Mouse (Mus musculus): Measurements from ENCODE around the gene Mark1.

Gene Mark1

GRCm38 (mm10) chr1:184961853-184962252 lies 37.5 kb downstream of the Mark1 start:
- no peak for DNase-seq (ENCODE audit: low spot score)

- DNase-seq (ENCODE audit: low spot score) = no peak
Observed at GRCm38 (mm10) chr1:184958818-184959217, 40.6 kb downstream of the Mark1 start.

- no peak for DNase-seq (ENCODE audit: low spot score)
Observed at GRCm38 (mm10) chr1:184958388-184958787, 41.0 kb downstream of the Mark1 start.

- DNase-seq (ENCODE audit: low spot score) = no peak
Observed at GRCm38 (mm10) chr1:184951758-184952157, 47.6 kb downstream of the Mark1 start.

GRCm38 (mm10) chr1:184951057-184951456 lies 48.3 kb downstream of the Mark1 start:
- DNase-seq (ENCODE audit: low spot score) = no peak

- DNase-seq (ENCODE audit: low spot score) = no peak
Observed at GRCm38 (mm10) chr1:184938106-184938505, 61.3 kb downstream of the Mark1 start.

- no peak for DNase-seq (ENCODE audit: low spot score)
Observed at GRCm38 (mm10) chr1:184935980-184936379, 63.4 kb downstream of the Mark1 start.

GRCm38 (mm10) chr1:184935490-184935889 lies 63.9 kb downstream of the Mark1 start:
- no peak for DNase-seq (ENCODE audit: low spot score)

- no peak for DNase-seq (ENCODE audit: low spot score)
Observed at GRCm38 (mm10) chr1:184931097-184931496, 68.3 kb downstream of the Mark1 start.

- DNase-seq (ENCODE audit: low spot score) = no peak
Observed at GRCm38 (mm10) chr1:184928382-184928781, 71.0 kb downstream of the Mark1 start.

GRCm38 (mm10) chr1:184927911-184928310 lies 71.5 kb downstream of the Mark1 start:
- no peak for DNase-seq (ENCODE audit: low spot score)

GRCm38 (mm10) chr1:184922824-184923223 lies 76.5 kb downstream of the Mark1 start:
- DNase-seq (ENCODE audit: low spot score) = no peak

- DNase-seq (ENCODE audit: low spot score) = no peak
Observed at GRCm38 (mm10) chr1:184920057-184920456, 79.3 kb downstream of the Mark1 start.

- DNase-seq (ENCODE audit: low spot score) = no peak
Observed at GRCm38 (mm10) chr1:184918227-184918888, 81.0 kb downstream of the Mark1 start.

- DNase-seq (ENCODE audit: low spot score) = no peak
Observed at GRCm38 (mm10) chr1:184912336-184912735, 87.0 kb downstream of the Mark1 start.

- no peak for DNase-seq (ENCODE audit: low spot score)
Observed at GRCm38 (mm10) chr1:184911861-184912260, 87.5 kb downstream of the Mark1 start.

GRCm38 (mm10) chr1:184908558-184908957 lies 90.8 kb downstream of the Mark1 start:
- no peak for DNase-seq (ENCODE audit: low spot score)

- no peak for DNase-seq (ENCODE audit: low spot score)
Observed at GRCm38 (mm10) chr1:184905904-184906745, 93.2 kb downstream of the Mark1 start.

- DNase-seq (ENCODE audit: low spot score) = no peak
Observed at GRCm38 (mm10) chr1:184905371-184905770, 94.0 kb downstream of the Mark1 start.

GRCm38 (mm10) chr1:184903697-184904096 lies 95.7 kb downstream of the Mark1 start:
- no peak for DNase-seq (ENCODE audit: low spot score)

GRCm38 (mm10) chr1:184902886-184903285 lies 96.5 kb downstream of the Mark1 start:
- DNase-seq (ENCODE audit: low spot score) = no peak

GRCm38 (mm10) chr1:184897350-184897749 lies 102.0 kb downstream of the Mark1 start:
- DNase-seq (ENCODE audit: low spot score) = no peak

GRCm38 (mm10) chr1:184891998-184892397 lies 107.4 kb downstream of the Mark1 start:
- DNase-seq (ENCODE audit: low spot score) = no peak
